Mouse (Mus musculus) macrophage (primary cell): ENCODE measurements around the gene Pold1. TPM values are rescaled to one million over a fixed set of nuclear protein-coding genes. Genes with fewer than 3 reads are reported as not detected.

Experiments
- H3K27ac ChIP-seq: fragments of 350-480 bp; formaldehyde crosslinking; 2 replicates; pipeline ENCODE4 v1.9.0; 2021
- H3K36me3 ChIP-seq: fragments of 350-480 bp; formaldehyde crosslinking; 2 replicates; pipeline ENCODE4 v1.9.0; 2021; ENCODE audit errors: inconsistent target
- H3K4me3 ChIP-seq: fragments of 350-480 bp; formaldehyde crosslinking; 2 replicates; pipeline ENCODE4 v1.9.0; 2021; ENCODE audit errors: inconsistent target
- H3K79me2 ChIP-seq: fragments of 350-480 bp; formaldehyde crosslinking; 2 replicates; pipeline ENCODE4 v1.9.0; 2021; ENCODE audit errors: inconsistent target
- WGBS: methylation state at CpG from one replicate; pipeline ENCODE4 v1.1.7; 2026; ENCODE audit warnings: inconsistent platforms; ENCODE audit not compliant: missing documents; 5-methylcytosine and 5-hydroxymethylcytosine counted together
- polyA plus RNA-seq: library from polyadenylated mRNA; stranded (reverse); fragments of 250-400 nt; gene quantifications from 3 replicates; pipeline ENCODE4 v1.2.4, GENCODE M21; 2018; ENCODE audit warnings: inconsistent platforms
- total RNA-seq, 78 experiments: library from RNA; depleted of rRNA; stranded (reverse); fragments of 250-400 nt; gene quantifications; 1 replicate in 9 of 78; 2 replicates in 24 of 78; 3 replicates in 43 of 78; 4 replicates in 2 of 78; pipeline ENCODE4 v1.2.4; 2018; ENCODE audit warnings: inconsistent platforms in 56 of 78

Gene Pold1
- 10 to 100 TPM in 21 of 26 experiments, 1 to 10 TPM in 5; 3.7 to 40.1 (median 20.3) TPM for total RNA-seq (2018; cell fraction: chromatin; rRNA removed)
- 10 to 100 TPM in 13 of 26 experiments, 1 to 10 TPM in 13; 6.0 to 14.9 (median 10.0) TPM for total RNA-seq (2018; cell fraction: cytosol; rRNA removed)
- 10 to 100 TPM in 15 of 26 experiments, 1 to 10 TPM in 11; 3.1 to 69.0 (median 11.2) TPM for total RNA-seq (2018; cell fraction: nucleus; rRNA removed)
- 6.9 to 28.1 TPM (median 7.2 TPM) in 3 replicates for polyA plus RNA-seq

DNA sequence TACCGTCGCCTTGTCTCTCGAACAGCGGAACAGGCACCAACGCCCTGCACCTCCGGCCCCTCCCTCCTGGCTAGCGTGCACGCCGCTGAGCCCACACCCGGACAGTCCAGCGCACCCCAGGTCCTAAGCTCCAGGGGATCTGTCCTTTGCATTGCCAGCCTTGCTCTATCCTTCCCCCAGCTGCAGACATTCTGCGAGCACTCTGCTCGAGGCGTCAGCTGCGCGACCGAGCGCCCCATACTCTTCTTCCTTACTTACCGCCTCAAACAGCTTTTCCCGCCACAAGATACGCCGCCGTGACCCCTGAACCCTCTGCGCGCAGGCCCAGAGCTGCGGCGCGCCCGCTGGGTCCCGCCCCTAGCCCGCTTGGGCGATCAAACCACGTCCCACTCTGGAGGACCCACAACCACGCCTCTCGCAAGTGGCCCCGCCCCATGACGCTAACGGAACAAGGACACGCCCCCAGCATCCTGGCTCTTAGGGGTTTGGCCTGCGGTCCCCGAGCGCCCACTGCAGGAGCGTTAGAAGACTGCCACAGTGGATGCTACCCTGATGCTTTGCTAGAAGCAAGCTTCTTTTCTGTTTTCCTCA, at the start of gene Pold1:
TSS of gene Pold1 (minus strand) at position 353 of the 591 bp plus-strand sequence.
- WGBS: 0% methylated on average over 40 of the region's 43 CpGs
- H3K27ac ChIP-seq: peak within 1 kb of the TSS; percentile 56
- peaks cover 22% of the 10 kb centered on the region for H3K36me3 ChIP-seq
- H3K4me3 ChIP-seq: peak within 1 kb of the TSS; percentile 71
- peaks cover 56% of the 10 kb centered on the region for H3K79me2 ChIP-seq

- Histone ChIP-seq H3K36me3 (no peaks in the 10 kb centered on the region), H3K4me3 (no peak overlapping the region), H3K27ac (no peak overlapping the region), H3K79me2 (no peaks in the 10 kb centered on the region)
- WGBS: 76% methylated on average over 12 of the region's 12 CpGs
These were observed 49.7 kb upstream of the Pold1 start for GRCm38 (mm10) chr7:44598336-44598735.

DNA sequence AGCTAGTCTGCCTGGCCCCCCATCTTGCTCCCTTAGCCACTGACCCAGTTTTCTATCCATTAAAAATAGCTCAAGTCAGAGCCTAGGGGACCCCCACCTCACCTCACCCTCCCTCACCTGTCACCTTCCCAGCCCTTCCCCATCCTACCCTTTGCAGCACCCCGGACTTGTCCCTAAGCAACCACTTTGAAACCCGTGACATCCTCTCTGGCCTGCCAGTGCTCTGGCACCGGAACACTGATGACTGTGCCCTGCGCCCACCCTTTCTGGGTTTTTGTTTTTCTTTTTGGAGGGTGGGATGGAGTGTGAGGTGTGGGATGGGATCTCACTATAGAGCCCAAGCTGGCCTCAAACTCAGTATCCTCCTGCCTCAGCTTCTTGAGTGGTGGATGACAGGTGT, 49.0 kb upstream of the Pold1 start:
- WGBS: 92% methylated on average over 4 of the region's 4 CpGs
- no peaks in the 10 kb centered on the region for H3K36me3 ChIP-seq
- H3K4me3 ChIP-seq: no peak overlapping the region
- H3K27ac ChIP-seq: no peak overlapping the region
- H3K79me2 ChIP-seq: no peaks in the 10 kb centered on the region

DNA sequence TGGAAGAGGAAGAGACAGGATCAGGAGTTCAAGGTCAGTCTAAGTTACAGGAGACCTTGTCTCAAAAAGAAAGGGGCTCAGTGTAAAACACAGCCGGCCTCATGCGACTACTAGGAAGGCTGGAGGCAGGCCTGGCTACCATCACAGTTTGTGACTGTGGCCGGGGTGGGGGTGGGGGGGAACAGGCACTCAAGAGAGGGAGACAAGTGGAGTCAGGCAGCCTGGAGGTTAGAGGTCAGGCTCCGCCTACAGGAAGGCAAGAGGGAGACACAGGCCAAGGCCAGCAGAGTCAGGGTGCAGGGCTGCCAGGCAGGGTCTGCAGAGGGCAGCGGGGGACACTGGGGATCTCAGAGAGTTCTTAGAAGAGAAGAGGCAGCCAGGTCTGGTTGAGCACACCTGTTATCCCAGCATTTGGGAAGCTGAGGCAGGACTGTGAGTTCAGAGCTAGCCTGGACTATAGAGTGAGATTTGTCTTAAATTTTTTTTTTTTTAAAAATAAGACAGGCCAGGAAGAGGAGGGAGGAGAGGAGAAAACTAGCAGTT, 48.4 kb upstream of the Pold1 start:
- Histone ChIP-seq H3K36me3 (no peaks in the 10 kb centered on the region), H3K4me3 (no peak overlapping the region), H3K79me2 (no peaks in the 10 kb centered on the region), H3K27ac (no peak overlapping the region)
- WGBS: 69% methylated on average over 5 of the region's 5 CpGs

GRCm38 (mm10) chr7:44596051-44596450, 47.4 kb upstream of the Pold1 start:
- no peak overlapping the region for H3K4me3 ChIP-seq
- no peaks in the 10 kb centered on the region for H3K79me2 ChIP-seq
- H3K27ac ChIP-seq: no peak overlapping the region
- 88% methylated on average over 3 of the region's 6 CpGs for WGBS
- no peaks in the 10 kb centered on the region for H3K36me3 ChIP-seq

DNA sequence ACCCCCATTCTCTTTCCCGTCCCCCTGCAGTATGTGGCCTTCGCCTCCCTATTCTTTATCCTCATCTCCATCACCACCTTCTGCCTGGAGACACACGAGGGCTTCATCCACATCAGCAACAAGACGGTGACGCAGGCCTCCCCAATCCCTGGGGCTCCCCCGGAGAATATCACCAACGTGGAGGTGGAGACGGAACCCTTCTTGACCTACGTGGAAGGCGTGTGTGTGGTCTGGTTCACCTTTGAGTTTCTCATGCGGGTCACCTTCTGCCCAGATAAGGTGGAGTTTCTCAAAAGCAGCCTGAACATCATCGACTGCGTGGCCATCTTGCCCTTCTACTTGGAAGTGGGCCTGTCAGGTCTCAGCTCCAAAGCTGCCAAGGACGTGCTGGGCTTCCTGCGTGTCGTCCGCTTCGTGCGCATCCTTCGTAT, 46.5 kb upstream of the Pold1 start:
- no peak overlapping the region for H3K4me3 ChIP-seq
- no peak overlapping the region for H3K27ac ChIP-seq
- H3K36me3 ChIP-seq: no peaks in the 10 kb centered on the region
- 93% methylated on average over 20 of the region's 20 CpGs for WGBS
- H3K79me2 ChIP-seq: no peaks in the 10 kb centered on the region

DNA sequence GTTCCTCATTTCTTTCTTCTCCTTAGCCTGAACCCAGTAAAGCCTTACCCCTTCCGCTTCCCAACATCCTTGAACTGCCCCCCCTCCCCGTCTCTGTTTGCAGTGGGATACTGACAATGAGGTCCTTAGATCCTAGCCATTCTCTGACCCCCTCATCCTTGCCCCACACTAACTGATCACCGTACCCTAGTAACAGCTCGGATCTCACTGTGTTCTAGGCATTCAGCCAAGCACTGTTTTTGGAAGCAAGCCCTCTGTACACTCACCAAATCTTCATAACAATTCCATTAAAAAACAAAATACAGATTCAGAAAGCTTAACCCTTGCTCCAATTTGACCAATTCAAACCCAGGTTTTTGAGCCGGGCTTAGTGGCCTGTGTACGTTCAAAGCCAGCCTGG, 45.6 kb upstream of the Pold1 start:
- no peak overlapping the region for H3K4me3 ChIP-seq
- 75% methylated on average over 6 of the region's 6 CpGs for WGBS
- H3K27ac ChIP-seq: no peak overlapping the region
- H3K36me3 ChIP-seq: no peaks in the 10 kb centered on the region
- no peaks in the 10 kb centered on the region for H3K79me2 ChIP-seq

DNA sequence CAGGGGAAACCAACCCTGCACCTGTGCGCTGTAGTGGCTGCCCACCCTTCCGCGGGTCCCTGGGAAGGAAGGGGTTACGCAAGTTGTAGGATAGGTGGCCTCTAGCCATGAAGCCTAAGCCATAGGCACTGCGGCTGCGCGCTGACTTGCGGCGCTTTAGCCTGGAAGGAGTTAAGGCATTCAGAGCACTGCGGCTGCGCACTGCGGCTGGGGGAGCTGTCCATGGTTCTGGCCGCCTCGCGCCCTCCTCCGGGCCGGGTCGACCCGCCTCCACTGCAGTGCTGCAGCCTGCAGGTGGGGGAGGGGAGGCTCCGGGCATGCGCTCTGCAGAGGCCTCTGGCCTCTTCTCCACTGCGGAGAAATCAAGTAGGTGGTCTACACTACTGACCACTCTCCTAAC, 45.1 kb upstream of the Pold1 start:
- 3% methylated on average over 22 of the region's 22 CpGs for WGBS
- no peaks in the 10 kb centered on the region for H3K79me2 ChIP-seq
- no peaks in the 10 kb centered on the region for H3K36me3 ChIP-seq
- no peak overlapping the region for H3K4me3 ChIP-seq
- no peak overlapping the region for H3K27ac ChIP-seq

- no peak overlapping the region for H3K4me3 ChIP-seq
- no peak overlapping the region for H3K27ac ChIP-seq
- no peaks in the 10 kb centered on the region for H3K36me3 ChIP-seq
- no peaks in the 10 kb centered on the region for H3K79me2 ChIP-seq
- WGBS: 3% methylated on average over 15 of the region's 15 CpGs
These were observed 44.4 kb upstream of the Pold1 start for GRCm38 (mm10) chr7:44593051-44593450.

GRCm38 (mm10) chr7:44591348-44592116, 42.9 kb upstream of the Pold1 start:
- Histone ChIP-seq H3K27ac (no peak overlapping the region), H3K4me3 (no peak overlapping the region), H3K36me3 (no peaks in the 10 kb centered on the region), H3K79me2 (no peaks in the 10 kb centered on the region)
- 5% methylated on average over 52 of the region's 60 CpGs for WGBS

DNA sequence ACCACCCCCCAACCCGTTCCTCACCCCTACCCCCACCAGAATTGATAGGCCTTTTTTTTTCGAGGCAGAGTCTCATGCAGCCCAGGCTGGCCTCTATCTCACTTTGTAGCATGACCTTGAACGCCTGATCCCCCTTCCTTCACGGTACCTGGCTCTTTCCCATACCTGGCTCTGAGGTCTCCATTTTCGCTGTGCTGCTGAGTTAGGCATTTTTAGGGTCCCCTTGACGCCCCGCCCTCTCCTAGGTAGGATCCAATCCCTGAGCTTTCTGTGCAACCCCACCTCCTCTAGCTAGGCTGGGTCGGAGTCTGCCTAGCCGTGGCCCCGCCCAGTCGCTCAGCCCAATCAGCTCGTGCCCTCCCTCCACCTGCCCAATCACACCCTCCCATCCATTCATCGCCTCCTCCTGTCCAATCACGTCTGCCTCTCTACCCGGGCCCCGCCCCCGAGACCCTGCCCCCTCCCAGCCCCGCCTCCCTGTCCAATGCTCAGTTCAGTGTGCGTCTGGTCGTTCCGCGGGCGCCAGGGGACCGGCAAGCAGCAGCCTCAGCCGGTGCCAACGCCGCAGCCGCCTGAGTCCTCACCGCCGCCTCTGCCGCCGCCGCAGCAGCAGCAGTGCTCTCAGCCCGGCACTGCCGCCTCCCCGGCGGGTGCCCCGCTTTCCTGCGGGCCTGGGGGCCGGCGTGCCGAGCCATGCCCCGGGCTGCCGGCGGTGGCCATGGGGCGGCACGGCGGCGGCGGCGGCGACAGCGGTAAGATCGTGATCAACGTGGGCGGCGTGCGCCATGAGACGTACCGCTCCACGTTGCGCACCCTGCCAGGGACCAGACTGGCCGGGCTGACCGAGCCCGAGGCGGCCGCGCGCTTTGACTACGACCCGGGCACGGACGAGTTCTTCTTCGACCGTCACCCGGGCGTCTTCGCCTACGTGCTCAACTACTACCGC, 42.0 kb upstream of the Pold1 start, which contains the start of gene Kcnc3:
TSS of gene Kcnc3 (plus strand) at position 263 of the 946 bp plus-strand sequence.
- H3K36me3 ChIP-seq: no peaks in the 10 kb centered on the region
- under 1% methylated on average over 79 of the region's 80 CpGs for WGBS
- no peak within 1 kb of the TSS for H3K4me3 ChIP-seq
- H3K27ac ChIP-seq: no peak within 1 kb of the TSS
- H3K79me2 ChIP-seq: no peaks in the 10 kb centered on the region

DNA sequence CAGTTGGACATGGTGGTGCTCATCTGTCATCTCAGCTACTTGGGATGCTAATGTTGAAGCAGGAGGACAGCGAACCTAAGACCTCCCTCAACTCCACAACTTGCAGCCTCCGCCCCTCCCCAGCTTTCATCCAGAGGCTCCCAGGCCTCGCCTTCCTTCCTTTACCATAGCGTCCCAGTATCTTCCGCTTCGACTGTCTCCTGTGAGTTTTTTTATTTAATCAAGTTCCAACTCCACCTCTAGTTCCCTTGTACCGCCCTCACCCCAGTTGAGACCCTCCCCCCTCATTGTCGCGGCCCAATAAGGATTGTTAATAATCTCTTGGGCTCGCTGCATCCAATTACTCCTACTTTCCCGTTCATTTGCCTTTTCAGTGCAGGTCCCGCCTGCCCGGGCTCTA, 41.3 kb upstream of the Pold1 start:
- Histone ChIP-seq H3K4me3 (no peak overlapping the region), H3K36me3 (no peaks in the 10 kb centered on the region), H3K79me2 (no peaks in the 10 kb centered on the region), H3K27ac (no peak overlapping the region)
- 25% methylated on average over 12 of the region's 13 CpGs for WGBS

- 2% methylated on average over 33 of the region's 33 CpGs for WGBS
- no peaks in the 10 kb centered on the region for H3K79me2 ChIP-seq
- no peaks in the 10 kb centered on the region for H3K36me3 ChIP-seq
- H3K27ac ChIP-seq: no peak overlapping the region
- H3K4me3 ChIP-seq: no peak overlapping the region; the same call in 1 of the 2 replicates
These were observed 40.5 kb upstream of the Pold1 start for GRCm38 (mm10) chr7:44589149-44589548.

DNA sequence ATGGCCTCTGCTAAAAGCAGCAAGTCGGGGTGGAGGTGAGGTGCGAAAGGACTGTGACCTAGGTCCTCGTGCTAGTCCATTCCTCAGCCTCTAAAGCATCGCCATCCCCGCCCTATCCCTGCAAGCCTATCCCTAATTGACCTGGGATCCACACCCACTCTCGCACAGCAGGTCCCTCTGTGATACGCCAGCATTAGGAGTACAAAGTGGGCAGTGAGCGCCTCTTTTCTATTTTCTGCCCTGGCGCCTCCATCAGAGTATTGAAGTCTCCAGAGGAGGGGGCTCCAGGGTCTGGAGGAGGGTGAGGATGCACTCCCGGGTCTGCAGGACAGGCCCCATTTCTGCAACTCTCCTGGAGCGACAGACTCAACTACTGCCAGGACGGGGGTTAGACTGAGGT, 39.7 kb upstream of the Pold1 start:
- WGBS: 19% methylated on average over 12 of the region's 12 CpGs
- no peak overlapping the region for H3K4me3 ChIP-seq
- no peak overlapping the region for H3K27ac ChIP-seq
- H3K36me3 ChIP-seq: no peaks in the 10 kb centered on the region
- H3K79me2 ChIP-seq: no peaks in the 10 kb centered on the region
